Mouse (Mus musculus) right cerebral cortex, postnatal 36 days (tissue): ENCODE measurements around the gene Hus1b.
A peak's percentile ranks its signal among the peaks of the same experiment; 100 is the strongest.

Source experiments
- DNase-seq, 2 experiments: peaks; one replicate each; pipeline ENCODE4 v3.0.0; 2022; ENCODE audit warnings: low spot score in 2 of 2, mixed read lengths in 1 of 2

Hus1b gene

GRCm38 (mm10) chr13:30947540-30947939 lies at the start of gene Hus1b:
TSS of gene Hus1b (minus strand) at chr13:30947759.
- DNase-seq: no peak

DNA sequence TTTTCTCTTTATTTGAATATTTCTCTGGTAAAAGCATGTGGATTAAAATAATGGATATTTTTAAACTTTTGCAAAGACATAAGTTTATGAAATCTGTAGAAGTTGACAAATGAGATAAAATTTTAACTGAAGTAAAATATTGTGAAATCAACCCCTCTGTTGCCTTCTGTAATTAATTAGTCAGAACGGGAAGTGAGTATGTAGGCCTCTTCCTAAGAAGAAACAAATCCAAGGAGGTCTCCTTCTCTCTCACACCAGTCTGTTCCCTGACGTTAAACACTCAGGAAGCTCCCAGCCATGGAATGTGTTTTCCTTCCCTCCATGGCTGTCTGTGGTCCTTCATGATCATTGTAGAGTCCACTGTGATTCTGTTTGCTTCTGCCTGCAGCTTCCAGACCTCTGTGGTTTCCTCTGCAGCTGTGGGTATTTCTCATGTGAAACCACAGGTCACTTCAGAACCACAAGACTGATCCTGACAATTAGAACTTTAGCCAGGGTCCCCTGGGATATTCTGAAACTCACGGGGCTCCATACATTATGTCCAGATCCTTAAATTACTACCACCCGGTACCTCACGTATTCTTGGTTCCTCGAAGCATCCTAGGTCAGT lies 46.8 kb upstream of the Hus1b start:
- DNase-seq: no peak

DNA sequence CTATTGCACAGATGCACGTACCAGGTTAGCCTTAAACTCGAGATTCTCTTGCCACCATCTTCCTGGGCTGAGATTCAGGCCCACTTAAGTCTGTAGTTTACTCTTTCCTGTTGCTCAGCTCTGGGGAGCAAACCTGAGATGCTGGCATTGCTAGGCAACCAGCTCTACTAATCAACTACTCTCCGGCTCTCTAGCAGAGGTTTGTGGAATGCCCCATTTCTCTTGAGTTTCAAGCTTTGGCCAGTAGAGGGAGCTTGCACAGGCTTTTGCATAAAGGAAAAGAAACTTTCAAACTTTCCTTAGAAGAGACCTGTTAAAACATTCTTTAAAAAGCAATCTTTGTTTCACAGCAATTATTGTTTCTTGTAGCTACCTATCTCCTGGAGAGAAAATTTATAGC lies 46.3 kb upstream of the Hus1b start:
- peak; percentile 24 to 42 for DNase-seq

DNA sequence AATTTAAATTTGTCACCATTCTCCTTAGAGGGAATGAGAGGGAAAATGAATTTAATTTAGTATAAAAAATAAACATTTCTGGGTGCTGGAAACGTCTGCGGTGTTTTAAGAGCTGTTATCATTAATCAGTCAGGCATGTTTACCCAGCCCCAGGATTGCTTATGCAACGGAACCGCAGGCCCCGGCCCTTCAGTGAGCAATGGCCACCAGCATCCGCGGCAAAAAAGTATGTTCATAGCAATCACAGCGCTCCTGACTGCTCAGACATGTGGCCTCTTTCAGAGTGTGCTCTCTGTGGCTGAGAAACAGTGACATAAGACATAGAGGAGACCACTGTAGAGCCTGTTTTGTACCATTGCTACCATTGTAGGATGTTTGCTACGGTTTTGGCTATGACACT lies 42.7 kb upstream of the Hus1b start:
- no peak for DNase-seq

DNA sequence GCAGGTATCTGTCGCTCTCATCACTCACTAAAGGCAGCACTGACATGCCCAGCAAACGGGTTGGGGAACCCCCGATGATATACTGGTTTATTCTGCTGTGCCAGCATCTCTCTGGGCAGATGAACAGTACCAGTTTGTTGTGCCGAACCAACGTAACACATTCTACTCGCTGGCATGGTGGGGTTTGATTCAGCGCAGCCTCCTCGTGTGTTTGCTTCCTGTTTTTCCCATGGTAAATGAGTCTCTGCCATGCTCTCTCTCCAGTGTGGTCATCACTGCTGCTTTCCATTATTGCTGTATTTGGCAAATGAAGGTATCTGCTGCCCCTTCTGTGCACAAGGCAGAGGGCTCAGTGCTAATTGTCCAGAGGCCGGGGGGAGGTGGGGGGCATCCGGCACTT lies 42.2 kb upstream of the Hus1b start:
- DNase-seq: no peak

GRCm38 (mm10) chr13:30987686-30988085 lies 40.1 kb upstream of the Hus1b start:
- no peak for DNase-seq

GRCm38 (mm10) chr13:30986934-30987455 lies 39.4 kb upstream of the Hus1b start:
- DNase-seq: no peak

DNA sequence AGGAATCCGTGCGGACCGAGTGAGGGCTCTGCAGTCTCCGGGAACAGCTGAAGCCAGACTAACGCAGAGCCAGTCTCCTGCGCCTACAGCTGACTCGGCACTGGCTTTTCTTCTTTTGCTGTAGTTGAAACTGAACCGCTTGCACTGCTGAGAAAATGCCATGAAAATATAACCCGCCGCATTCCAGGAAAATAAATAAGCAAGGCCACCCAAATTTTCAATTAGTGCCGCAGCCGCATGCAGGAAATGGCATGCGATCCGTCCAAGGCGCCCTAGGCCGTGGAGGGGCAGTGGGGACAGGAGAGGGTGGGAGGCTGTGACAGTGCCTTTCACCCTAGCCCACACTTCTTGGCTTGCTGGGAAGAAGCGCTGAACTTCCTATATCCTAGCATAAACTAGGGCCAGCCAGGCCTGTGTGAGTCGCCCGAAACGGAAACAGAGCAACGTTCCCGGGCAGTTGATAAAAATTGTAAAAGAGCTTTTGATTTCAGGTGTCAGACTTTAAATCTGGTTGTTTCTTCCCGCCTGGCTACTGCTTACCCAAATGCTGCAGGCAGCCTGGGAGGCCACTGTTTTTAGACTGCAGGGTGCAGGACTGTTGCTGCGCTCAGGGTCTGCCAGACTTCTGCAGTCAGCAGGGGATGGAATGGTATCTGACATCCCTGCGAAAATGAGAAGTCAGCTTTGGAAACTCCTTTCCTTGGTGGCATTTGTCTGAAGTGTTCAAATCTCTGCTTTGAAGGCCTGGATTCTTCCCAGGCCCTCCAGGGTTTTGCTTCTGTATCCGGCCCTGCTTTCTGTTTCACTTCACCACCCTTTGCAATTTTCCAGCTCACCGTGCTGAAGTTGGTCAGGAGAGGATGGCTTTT lies 38.3 kb upstream of the Hus1b start:
- DNase-seq: no peak

DNA sequence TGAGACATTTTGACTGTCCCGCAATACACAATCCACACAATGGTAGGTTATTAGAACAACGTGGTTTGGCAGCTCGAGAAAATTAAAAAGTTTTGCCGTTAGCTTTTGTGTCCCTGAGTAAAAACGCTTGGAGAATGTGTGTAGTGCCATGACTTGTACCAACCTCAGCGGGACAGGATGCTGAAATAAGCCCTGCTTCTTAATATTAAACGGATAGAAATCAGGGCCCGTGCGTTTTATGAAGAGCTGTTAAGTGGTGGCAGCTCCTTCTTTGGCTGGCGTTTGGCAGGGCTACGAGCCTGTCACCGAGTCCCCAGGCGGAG lies 37.7 kb upstream of the Hus1b start:
- DNase-seq: no peak

- no peak for DNase-seq
Measured at GRCm38 (mm10) chr13:30981666-30982065, 34.1 kb upstream of the Hus1b start.

DNA sequence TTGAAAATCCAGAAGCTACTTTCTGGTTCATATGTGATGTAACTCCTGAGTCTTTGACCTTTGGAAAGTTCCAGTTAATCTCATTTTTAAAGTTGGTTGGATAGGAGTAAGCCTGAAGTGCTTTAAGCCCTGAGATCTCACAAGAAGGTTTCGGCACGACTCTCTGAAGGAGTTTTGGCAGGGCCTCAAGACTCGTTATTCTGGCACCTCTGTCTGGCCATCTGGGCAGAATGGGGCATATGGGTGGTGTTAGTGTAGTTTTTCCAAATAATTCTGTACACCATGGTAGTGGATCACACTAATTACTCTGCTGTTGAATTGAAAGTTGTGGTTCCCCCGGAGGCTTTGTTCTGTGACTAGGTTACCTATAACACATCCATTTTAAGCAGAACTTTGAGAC lies 30.7 kb upstream of the Hus1b start:
- DNase-seq: no peak

GRCm38 (mm10) chr13:30976536-30977084 lies 29.1 kb upstream of the Hus1b start:
- no peak for DNase-seq

- no peak for DNase-seq
Measured at GRCm38 (mm10) chr13:30974247-30974630, 26.7 kb upstream of the Hus1b start.

DNA sequence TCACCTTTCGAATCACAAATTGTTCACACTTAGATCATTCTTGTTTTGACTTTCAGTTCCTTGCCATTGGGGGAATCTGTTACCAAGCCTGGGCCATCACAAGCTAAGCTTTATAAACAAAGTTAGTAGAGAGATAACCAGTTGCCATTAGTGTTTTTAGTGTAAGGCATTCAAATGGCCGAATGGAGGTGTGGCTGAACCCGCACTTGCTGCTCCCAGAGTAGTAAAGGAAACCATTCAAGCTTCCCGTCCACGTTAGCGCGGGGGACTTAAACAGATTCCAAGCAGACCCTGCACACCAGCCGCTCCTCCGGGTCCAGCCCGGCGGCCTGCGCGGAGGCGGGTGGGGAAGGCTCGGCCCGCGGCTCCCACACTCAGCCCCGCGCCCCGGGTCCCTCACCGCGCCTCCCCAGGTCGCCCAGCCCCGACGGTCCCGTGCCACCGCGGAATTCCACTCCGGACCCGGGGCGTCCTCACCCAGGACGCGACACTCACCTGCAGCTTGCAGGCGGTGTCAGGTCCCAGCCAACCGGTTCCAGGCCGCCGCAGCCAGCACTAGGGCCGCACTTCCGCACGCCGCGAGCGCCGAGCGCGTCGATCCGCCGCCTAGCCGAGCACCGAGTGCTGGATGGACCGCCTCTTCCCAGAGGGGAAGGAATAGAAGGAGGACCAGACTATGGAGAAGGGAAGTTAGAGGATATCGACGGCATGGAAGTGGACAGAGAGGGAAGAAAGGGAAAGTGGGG lies 26.1 kb upstream of the Hus1b start, which contains the start of the genes Exoc2 and Gm5447:
TSS of gene Exoc2 (minus strand) at position 593 of the 746 bp plus-strand sequence.
TSS of gene Gm5447 (plus strand) at position 704 of the 746 bp plus-strand sequence.
- DNase-seq: peak; percentile 68 to 69

DNA sequence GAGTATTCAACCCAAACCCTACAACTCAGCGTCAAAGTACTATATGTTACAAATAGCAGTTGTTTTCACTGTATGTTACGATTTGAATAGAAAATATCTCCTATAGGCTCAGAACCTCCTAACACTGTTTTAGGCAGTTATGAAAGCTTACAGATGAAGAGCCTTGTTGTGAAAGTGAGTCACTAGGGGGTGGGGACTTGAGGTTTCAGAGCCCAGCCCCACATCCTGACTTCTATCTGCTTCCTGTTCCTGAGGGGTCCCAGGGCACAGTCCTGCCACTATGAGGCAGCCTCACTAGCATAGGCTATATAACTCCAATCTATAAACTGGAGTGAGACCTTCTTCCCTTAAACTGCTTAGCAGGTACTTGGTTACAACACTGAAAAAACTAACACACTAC lies 24.5 kb upstream of the Hus1b start:
- DNase-seq: no peak

DNA sequence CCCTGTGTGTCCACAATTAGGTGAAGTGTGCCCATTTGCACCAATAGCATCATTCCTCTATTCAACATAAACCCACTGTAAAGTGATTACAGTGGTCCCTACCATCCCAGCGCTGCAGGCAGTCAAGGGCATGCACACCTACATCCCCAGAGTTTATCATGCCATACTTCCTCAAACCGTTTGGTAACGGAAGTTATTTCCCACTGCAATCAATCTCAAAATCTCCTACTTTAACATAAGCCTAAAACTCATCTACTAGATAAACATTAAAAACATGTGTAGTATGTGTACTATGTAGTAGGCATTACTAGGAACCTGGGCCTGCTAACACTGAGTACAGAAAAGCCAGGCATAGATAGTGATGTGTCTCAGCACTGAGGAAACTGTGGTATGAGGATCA lies 23.5 kb upstream of the Hus1b start:
- no peak for DNase-seq

- DNase-seq: no peak
Measured at GRCm38 (mm10) chr13:30968311-30968710, 20.8 kb upstream of the Hus1b start.

DNA sequence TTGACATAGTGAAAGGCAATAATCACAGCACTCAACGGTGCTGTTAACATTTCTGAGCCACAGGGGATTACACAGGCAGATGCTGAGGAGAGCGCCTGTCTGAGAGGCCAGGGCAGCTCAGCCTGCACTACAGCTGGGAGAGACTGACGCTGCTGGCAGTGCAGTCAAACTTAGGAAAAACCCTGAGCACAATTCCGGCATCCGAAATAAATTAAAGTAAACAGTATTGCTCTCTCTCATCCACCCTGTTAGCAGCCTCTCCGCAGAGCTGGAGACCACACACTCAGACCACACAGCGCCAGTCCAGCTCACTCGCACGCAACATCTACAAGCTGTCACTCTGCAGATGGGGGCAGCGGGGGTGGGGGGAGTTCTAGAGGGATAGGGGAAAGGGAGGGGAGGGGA lies 18.9 kb upstream of the Hus1b start:
- DNase-seq: no peak

DNA sequence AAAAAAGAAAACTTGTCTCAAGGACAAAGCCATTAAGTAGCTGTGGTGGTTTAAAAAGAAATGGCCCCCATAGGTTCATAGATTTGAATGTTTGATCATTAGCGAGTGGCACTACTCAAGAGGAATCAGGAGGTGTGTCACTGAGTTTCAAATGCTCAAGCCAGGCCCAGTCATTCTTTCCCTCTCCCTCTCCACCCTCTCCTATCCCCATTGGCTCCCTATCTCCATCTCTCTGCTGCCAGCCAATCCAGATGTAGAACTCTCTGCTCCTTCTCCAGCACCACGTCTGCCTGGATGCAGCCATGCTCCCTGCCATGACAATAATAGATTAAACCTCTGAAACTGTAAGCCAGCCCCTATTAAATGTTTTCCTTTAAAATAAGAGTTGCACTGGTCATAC lies 14.4 kb upstream of the Hus1b start:
- DNase-seq: no peak

- no peak for DNase-seq
Measured at GRCm38 (mm10) chr13:30960714-30961113, 13.2 kb upstream of the Hus1b start.

DNA sequence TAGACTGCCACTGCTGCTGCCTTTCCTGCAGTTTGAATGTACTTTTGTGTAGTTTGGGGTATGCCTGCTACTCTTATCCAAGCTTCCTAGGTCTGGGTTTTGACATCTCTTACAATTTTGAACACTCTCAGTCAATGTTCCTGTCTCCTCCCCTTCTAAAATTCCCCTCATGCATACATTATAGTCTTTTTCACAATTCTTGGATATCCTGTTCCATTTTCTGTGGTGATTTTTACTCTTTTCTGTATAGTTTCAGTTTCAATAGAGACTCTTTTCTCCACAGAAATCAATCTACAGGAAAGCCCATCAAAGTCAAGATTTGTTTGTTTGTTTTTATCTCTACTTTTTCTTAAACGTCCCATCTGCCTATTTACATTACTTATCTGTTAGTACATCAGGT lies 6.0 kb upstream of the Hus1b start:
- no peak for DNase-seq

DNA sequence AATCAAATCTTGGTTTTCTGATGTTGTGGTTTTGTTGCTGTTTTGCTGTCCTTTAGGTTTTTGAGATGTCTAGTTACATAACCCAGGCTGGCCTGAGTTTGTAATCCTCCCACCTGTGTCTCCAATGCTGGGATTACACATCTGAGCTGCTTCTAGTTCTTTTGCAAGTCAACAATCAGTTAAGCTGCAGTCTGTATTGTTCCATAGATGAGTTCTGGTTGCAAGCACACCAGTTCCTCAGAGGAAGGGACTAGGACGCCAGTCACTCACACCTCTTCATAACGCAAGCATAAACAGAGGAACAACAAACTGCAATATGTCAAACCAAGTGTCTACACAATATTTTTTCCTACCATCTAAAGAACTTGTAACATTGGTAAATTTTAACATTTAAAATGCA lies 4.5 kb upstream of the Hus1b start:
- no peak for DNase-seq
